Mouse (Mus musculus) CD8-positive naive resting alpha-beta T cell, adult 2 months (primary cell): ENCODE measurements around the gene Gpr183.

Source experiments
- DNase-seq, 2 experiments: peaks; one replicate each; pipeline ENCODE4 v3.0.0; 2022; ENCODE audit warnings: low read depth in 2 of 2, low spot score in 2 of 2

Gpr183 gene

DNA sequence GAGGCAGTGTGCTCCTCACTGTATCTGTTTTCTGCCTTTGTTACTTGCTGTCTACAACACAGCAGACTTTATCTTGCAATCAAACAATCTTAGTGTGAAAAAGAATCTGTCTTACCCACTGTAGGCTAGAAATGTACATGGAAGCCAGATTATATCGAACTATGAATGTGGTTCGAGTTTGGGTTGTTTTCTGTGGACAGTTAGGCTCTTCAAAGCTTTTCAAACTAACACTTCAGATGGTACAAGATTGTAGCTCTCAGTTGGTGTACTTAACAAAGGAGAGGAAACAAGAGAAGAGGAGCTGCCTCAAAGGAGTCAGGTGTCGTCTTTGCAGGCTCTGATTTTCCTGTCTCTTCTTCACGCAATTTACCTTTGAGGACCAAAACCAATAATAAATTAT, 22.7 kb upstream of the Gpr183 start:
- no peak for DNase-seq

DNA sequence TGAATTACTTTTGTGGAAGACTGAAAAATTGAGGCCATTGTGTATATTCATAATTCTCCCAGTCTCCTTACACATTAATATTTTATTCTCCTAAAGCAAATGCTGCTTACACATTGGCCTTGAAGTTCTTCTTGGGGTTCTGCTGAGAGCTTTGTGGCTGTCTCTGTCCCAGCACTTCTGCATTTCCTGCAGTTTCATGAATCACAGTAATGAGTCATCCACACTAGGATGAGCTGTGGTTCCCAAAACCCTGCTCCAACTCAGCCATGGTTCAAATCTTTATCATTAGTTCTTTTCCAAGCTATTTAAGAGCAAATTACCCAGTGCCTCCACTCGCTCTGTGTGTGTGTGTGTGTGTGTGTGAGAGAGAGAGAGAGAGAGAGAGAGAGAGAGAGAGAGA, 22.3 kb upstream of the Gpr183 start:
- DNase-seq: no peak

DNA sequence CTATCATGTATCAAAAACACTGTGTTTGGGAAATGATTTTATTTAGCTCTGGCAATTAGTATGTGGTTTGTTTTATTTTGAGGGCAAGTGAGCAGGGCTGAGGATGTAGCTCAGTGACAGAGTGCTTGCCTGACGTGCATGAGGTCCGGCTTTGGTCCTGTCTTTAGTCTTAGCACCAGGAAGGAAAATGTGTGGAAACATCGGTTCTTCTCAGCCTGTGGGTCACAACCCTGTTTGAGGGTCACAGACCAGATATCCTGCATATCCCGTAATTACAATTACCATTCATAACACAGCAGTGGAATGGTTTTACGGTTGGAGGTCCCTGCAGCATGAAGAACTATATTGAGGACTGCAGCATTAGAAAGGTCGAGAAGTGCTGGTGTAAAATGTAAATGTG, 21.0 kb upstream of the Gpr183 start:
- no peak for DNase-seq

DNA sequence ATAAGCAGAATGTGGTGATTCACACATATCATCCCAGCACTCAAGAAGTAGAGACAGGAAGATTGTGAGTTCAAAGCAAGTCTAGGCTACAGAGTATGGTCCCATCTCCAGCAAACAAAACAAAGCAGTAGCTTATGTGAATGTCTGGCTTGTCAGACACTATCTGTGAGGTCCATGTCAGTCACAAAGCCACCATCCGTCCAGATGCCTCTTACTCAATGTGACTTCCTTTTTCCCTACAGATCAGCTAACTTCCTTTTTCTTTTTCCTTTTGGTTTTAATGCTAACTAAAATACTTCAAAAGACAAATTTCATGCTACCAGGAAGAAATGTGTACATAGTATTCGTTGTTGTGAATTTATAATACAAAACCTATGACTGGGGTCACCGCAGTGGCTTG, 20.5 kb upstream of the Gpr183 start:
- no peak for DNase-seq

DNA sequence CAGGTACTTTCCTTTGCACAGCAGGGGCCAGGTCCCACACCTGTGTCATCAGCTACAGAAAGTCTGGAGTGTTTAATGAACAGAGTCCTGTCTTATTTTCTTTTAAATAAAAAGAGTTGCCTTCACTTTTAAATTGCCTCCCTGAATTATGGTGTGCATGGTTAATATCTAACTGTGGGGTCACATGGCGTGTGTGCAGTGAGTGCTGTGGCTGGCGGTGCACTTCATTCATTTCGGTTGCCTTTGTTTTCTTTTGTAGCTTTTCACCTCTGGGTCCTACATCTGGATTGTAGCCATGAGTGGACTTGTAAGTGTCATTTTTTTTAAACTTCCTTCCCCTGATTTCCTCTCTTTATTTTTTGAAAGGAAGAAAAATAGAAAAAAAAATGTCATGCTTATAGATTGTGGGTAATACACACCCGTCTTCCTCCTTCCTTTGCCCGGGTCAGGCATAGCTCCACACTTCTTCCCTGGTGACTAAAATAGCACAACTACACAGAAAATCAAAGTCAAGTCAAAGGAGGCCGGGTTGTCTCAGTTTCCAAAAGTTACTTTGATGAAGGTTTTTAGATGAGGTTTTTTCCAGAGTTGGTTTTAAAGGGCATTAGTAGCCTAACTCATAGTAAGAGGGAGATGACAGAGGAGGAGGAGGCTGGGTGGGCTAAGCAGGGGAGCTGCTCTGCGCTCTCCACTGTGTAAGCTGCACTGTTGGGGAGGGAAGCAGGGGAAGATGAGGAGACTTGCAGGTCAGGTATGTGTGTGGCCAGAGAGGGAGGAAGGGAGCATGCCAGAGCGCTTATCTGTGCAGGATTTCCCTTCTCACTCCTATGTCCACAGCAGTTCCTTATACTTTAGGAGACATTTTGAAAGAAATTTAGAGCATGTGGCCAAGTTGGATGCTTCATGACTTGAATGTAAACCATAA, 18.3 kb upstream of the Gpr183 start:
- DNase-seq: no peak

DNA sequence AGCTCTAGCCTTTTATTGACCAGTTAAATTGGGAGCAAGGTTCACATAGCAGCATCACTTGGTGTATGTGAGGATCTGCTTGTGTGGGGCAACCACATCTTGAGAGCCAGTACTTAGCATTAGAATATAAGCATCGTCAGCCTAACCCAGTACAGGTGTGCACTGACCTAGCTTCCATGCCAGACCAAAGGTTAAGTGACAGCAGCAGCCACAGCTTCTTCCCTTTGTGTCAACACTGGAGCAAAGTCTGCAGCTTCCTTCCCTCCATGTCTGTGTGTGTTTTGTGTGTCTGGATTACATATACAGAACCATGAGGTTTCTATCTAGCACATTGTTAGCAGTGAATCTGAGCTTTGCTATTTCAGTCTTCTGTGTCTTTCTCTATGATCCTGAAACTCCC, 16.5 kb upstream of the Gpr183 start:
- no peak for DNase-seq

DNA sequence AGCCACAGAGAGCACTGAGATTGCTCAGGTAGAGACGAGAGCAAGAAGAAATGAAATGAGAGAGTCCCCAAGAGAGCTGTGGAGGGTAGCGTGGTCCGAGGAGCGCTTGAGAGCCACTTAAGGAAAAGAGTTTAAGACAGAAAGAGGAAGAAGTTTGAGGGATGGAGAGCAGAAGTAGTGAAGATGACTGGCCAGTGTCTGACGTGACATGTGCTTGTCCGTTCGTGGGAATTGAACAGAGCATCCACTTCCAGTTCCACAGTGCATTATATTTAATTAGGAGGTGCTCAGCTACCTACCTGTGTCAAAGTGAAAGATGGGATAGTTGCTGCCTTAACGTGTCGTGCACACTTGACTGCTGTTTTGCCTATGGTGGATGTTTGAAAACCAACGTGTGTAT, 8.1 kb upstream of the Gpr183 start:
- DNase-seq: no peak

DNA sequence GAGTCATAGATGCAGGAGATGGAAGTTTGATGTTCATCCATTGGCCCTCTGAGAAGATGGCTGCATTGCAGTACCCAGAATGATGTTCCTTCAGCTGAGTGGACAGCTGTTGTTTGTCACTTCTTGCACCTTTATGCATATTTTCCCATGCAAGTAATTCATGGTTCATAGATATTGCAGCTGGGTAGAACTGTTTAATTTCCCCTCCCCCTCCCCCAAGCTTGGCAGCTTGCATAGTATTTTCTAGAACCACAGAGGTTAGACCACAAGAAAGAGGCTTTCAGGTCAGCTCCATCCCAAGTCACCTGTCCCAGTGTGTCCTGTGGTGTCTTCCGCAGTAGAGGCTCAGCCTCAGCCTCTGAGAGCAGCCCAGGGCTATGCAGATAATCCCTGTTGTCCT, 5.4 kb upstream of the Gpr183 start:
- no peak for DNase-seq

DNA sequence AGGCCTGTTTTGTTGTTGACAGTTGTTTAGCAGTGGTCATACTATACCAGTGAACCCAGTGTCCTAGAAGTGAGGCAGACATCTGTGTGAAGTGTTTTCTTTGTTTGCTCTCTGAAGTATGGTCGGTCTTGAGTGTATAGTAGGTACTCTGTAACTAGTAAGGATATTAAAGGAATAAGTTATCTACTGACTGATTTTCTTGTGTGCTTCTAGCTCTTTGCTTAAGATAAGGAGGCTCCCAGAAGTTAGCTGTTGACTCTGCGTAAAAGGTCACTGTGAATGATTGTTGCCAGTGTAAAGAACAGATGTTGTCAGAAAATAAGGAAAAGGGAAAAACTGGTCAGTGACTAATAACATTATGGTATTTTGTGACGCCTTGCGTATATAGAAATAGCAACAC, 2.1 kb upstream of the Gpr183 start:
- DNase-seq: no peak

DNA sequence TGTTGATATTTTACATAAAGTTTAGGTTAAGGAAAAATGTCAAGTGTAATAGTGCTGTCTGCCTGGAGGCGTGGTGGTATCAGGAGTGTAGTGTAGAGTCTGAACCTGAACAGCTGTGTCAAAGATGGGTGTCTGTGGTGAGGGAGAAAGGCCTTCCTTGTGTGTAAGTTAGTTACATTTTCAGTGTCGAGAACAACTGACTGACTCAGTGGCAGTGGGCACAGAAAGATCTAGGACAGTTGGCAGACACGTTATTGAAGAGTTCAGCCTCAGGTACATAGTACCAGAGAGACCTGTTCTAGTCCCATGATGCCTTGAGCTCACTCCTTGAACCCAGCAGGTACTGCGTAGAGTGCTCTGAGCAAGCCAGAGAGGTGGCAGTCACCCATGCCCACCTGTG, 466 bp upstream of the Gpr183 start:
- no peak for DNase-seq

DNA sequence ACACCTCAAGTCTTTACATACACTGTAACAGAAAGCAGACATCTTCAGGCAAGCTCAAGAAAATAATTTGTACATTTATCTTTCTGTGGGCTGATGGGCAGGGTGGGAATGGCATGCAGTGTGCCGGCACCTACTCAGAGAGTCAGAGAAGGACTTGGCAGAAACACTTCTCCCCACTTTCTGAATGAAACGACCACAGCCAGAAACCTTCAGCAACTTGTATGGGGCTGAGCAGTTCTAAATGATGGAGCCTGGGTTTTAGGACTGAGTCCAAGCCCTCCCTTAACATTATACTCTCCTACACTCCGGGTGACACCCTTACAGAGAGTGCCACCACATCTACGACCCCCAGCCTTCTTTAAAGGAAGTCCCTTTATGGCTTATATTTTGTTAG, 1.1 kb downstream of the Gpr183 start:
- no peak for DNase-seq

DNA sequence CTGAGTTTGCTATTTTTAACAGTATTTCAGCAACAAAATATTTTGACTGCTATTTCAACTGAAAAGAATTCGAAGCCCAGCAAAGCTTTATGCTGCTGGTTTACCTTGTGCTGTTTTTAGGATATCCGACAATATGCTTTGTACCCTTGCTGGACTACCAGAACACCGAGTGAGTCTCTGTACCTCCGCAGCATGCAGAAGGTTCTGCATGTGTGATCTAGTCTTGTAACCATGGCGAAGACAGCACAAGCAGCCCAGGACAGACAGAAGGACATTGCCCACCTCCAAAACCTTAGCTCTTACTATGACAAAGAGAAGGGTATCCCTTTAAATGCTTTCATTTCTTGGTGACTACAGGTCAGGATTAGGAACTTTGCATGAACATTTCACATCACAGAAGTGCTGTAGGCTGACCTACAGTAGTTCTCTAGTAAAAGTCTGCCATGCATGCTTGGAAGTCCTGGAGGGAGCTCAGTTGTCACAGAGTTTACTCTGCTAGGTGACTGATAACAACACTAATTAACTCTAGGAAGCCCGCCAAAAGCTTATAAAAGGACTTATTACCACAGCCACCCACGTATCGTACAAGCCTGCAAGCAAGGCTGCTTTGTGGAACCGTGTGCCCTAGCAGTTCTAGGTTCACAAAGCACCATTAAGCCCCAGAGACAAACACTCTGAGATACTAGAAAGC, 1.6 kb downstream of the Gpr183 start:
- no peak for DNase-seq

DNA sequence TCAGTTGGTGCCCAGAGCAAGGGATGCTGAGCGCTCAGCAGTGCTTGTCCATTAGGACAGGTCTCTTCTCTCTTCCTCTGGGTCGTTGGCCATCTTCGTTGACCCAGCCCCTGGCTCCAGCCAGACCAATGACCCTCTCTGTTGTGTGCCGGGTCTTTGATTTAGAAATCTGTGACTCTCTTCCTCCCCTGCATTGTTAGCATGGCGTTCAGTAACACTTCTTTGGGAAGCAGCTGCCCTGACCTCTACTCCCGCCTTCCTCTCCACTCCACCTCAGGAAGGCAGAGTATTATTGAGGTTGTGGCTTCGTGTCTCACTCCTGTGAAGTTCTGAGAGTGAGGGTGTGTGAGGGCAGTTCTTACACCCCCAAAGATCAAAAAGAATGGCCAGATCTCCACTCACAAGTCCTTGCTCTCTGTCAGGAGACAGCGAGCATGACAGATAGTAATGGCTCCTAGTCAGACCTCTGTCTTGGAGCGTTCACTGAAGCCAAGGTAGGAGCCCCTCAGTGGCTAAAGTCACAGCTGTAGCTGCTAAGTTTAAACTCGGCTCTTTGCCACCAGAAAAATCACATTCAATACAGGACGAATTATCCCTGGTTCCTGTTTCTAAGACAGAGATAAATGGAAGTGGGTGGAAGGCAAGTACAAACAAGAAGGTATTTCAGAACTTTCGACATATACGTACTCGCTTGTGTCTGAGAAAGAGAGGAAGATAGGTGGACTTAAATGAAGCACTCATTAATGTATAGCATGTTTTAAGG, 2.7 kb downstream of the Gpr183 start:
- no peak for DNase-seq

DNA sequence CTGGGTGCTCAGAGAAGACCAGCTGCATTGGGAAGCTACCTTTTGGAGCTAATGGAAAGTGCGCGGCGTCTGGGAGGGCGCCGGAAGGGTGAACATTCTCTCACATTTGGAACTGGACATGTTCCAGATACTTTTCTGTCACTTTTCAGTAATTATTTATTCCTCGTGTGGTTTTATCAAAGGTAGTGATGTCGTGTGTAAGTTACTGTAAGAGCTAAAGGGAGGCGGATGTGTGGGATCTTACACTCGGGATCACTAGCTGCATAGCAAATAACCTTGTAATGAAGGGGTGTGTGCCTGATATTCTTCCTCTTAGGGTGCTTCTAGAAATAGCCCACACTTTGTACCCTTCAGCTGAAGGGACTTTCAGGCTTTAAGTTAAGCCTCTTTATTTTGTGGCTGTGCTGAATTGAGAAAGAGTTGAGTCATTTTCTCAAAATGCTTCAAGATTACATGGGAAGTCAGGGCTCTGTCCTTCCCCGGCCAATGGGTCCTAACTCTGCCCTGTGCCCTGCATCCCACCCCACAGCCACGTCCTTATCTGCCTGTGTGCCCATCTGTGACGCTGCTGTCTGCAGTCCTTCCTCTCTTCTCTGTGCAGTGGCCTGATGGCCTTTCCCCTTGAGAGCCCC, 3.4 kb downstream of the Gpr183 start:
- DNase-seq: no peak

DNA sequence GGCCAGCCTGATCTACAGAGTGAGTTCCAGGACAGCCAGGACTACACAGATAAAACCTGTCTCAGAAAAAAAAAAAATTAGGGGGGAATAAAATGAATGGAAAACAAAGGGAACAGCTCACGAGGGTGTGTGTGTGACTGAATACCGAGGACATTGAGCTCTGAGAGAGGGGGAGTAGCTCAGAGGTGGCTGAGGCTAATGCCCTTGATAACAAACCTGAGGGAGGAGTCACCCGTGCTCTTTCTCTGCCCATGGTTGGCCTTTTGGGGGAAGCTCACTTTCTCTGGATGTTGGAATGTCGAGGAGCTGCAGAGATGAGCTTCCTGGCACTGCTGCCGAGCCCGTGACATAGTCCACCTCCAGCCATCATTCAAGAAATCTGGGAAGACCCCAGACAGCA, 4.0 kb downstream of the Gpr183 start:
- DNase-seq: no peak

DNA sequence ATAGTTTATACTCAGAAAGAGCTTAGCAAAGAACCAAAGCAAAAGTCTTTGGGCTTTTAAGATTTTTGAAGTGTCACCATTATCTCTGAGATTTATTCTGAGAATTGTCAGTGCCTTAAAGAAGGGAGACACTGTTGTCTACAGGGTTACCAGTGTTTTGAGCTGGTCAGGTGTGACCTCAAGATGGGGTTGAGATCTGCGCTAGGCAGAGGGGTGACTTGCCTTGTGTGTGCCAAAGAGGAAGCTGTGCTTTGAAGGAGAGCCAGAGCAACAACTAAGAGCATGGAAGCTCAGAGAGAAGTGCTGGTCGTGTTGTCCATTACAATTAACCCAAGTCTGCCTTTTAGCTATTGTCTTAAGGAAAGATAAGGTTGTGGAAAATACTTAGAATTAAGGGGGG, 4.5 kb downstream of the Gpr183 start:
- no peak for DNase-seq

DNA sequence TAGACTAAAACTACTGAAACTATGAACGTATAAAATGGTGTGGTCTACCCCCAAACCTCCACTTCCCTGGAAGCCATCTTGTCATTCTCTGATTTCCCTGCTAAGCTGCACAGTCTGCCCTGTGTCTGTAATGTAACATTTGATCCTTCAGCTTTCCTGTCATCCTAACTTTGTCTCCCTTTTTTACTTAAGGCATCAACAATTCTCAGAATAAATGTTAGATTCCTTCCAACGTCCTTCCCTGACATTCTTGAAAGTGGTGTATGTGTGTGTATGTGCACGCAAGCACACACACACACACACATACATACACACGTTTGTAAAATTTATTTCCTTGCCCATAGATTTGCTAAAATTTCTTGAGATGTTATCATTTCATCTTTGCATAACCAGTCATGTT, 5.0 kb downstream of the Gpr183 start:
- DNase-seq: no peak

DNA sequence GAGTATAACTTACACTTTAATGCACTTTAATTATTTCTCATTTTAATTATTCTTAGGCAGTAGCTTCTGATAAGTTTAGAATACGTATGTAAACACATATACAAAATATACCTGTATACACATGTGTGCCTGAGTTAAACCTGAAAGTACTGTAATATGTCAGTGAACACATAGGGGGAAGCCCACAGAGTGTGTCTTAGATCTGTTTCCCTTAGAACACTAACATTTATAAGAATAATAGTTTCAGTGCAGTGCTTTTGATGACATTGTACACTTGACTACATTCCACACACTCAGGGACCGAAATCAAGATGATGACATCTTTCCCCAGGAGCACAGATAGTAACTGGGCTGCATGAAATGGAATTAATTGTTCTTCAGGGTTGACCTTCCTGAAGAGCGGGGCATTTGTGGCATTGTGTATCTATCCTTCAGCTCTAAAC, 5.4 kb downstream of the Gpr183 start:
- DNase-seq: no peak

DNA sequence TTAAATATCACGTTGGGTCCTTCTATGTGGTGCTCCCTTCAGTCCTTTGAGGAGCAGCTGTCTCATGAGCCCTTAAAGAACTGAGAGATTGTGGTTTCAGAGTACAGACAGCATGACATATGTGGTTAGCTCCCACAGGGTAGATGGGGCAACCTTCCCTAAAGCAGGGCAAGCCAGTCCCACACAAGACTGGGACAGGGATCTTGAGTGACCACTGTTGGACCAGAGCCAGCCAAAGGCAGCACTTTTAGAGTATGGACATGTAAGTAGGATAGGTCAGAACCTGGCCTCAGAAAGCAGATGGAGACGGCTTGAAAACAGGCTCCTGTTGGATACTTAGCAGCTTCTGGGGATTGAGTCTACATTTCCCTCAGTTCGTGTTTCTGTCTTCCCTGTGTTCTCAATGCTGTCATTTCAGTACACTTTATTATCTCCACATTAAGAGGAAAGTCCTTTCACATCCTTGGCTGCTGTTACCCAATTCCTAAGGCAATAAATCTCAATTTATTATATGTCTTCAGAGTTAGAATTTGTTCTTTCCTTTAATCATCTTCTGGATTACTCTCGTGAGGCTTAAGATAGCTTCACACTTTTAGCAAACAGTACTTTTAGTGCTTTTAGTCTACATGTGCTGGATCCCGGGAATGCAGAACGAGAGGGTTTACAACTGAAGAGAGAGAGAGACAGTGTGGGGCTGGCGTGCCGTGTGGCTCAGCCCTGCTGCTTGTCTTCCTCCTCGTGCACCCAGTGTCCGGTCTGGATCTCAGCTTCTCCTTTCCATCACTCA, 6.1 kb downstream of the Gpr183 start:
- no peak for DNase-seq

DNA sequence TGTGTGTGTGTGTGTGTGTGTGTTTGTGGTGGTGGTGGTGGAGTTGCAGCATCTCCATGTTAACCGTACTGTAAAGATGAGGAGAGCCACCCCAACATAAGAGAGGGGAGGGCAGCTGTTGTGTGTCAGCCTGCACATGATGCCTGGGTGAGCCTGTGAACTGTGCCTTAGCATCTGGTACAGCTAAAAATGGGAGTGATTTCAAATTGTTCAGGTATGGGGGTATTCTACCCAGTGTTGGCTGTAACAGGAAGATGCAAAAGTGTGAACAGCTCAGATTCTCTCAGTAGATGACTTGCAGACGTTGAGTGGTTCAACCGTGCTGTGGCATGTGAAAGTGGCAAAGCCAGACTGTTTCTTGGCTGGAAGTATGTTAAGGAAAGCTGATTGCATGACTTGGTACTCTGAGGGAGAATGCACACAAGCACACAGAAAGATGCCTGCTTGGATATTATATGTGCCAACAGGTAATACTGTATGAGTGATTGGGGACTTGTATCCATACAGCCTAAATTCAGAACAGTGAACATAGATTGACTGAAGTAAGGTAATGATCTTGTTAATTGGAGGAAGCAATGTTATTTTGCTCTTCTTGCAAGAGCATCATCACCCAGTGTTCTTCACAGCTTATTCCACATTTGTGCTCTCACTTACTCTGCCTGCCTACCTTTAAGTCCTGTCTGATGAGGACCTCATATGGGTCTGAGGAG, 6.8 kb downstream of the Gpr183 start:
- no peak for DNase-seq
